Mouse (Mus musculus) E14TG2a.4 (cell line): ENCODE data around the gene P3h1.

Source experiments
- CTCF ChIP-seq: conservative IDR thresholded peaks from 2 replicates; pipeline ENCODE4 v1.5.1; 2014; ENCODE audit warnings: low read length
- POU5F1 ChIP-seq: IDR thresholded peaks from 2 replicates; pipeline ENCODE4 v1.6.1; 2014; ENCODE audit warnings: low read length, borderline replicate concordance

GRCm38 (mm10) chr4:119195582-119196320, 37.0 kb upstream of the P3h1 start:
- TF ChIP-seq CTCF: no peak
- TF ChIP-seq POU5F1: no peak
